Mouse (Mus musculus) heart, postnatal 0 days (tissue): ENCODE measurements at regions not wholly inside any gene's neighbourhood (a gene's known extent, or its start where the extent isn't known, plus 50 kb on each side); places are given as distances from the start of the nearest gene placed in this dataset.

ENCODE experiments used
- CTCF ChIP-seq: IDR thresholded peaks from 2 replicates; pipeline ENCODE4 v1.5.1; 2016; ENCODE audit warnings: antibody characterized with exemption, control low read depth, low read depth
- EP300 ChIP-seq: IDR thresholded peaks from 2 replicates; pipeline ENCODE4 v1.6.1; 2016; ENCODE audit warnings: antibody characterized with exemption, low read depth

- TF ChIP-seq CTCF: no peak
- no peak for TF ChIP-seq EP300
Measured at GRCm38 (mm10) chr12:25228708-25229107, 131.8 kb upstream of the Id2 start.
